8 mouse cellular contexts compared by ENCODE assay signal in genomic region chr19:24223851-24224251, GRCm38 (mm10). TPM values are rescaled to one million over a fixed set of nuclear protein-coding genes. Genes with fewer than 3 reads are reported as not detected.
DNase-seq lines count a peak whose midpoint lies in the region; ATAC-seq and TF ChIP-seq lines count a peak whose summit lies in the region.

No protein-coding gene starts in this region.

- H3K27me3 ChIP-seq in neural tube, embryonic 11.5 days (ENCODE audit: control insufficient read depth, insufficient read depth, low read length), result peaks cover 19% of the 10 kb centered on the region
- peaks cover 14% of the 10 kb centered on the region for H3K27me3 ChIP-seq in forebrain, embryonic 11.5 days (ENCODE audit: control insufficient read depth, insufficient read depth, low read length)
- H3K27me3 ChIP-seq in intestine, embryonic 16.5 days (replicated peaks; ENCODE audit: control insufficient read depth, insufficient read depth, low read length), result peaks cover 5% of the 10 kb centered on the region; the same call in 1 of the 2 replicates
- H3K27me3 ChIP-seq in liver, postnatal 0 days (ENCODE audit: insufficient read depth, low read length), result peaks cover 14% of the 10 kb centered on the region
- 0 out of 2 replicates have a peak, but pooled peaks cover 2% of the 10 kb centered on the region for H3K27me3 ChIP-seq in stomach, postnatal 0 days (ENCODE audit: control insufficient read depth, insufficient read depth, low read length)

- DNase-seq in neural tube, embryonic 11.5 days (ENCODE audit: low spot score), result no peak
- no peak for DNase-seq in neural tube, embryonic 10.5 days (ENCODE audit: extremely low spot score, low spot score)
- no peak for DNase-seq in forebrain, embryonic 11.5 days (ENCODE audit: low spot score)
- DNase-seq in liver, postnatal 0 days, result peak; percentile 15
- peak; percentile 65 for DNase-seq in stomach, postnatal 0 days (ENCODE audit: low spot score)
- DNase-seq in MN1 (ENCODE audit: low spot score), result no peak
- no peak for DNase-seq in spleen, adult 12 weeks (ENCODE audit: low spot score)

- H3K36me3 ChIP-seq in neural tube, embryonic 11.5 days (ENCODE audit: control insufficient read depth, insufficient read depth, low read length), result no peaks in the 10 kb centered on the region
- H3K36me3 ChIP-seq in forebrain, embryonic 11.5 days (ENCODE audit: control insufficient read depth, insufficient read depth, low read length), result no peaks in the 10 kb centered on the region
- no peaks in the 10 kb centered on the region for H3K36me3 ChIP-seq in intestine, embryonic 16.5 days (ENCODE audit: control insufficient read depth, insufficient read depth, low read length)
- H3K36me3 ChIP-seq in liver, postnatal 0 days (replicated peaks; ENCODE audit: insufficient read depth, low read length), result no peaks in the 10 kb centered on the region
- H3K36me3 ChIP-seq in stomach, postnatal 0 days (ENCODE audit: control insufficient read depth, insufficient read depth, low read length), result no peaks in the 10 kb centered on the region

- no peak for ATAC-seq in neural tube, embryonic 11.5 days (ENCODE audit: insufficient read depth, low FRiP score, low TSS enrichment)
- ATAC-seq in forebrain, embryonic 11.5 days (replicated peaks; ENCODE audit: low FRiP score), result no peak
- ATAC-seq in intestine, embryonic 16.5 days, result peak; percentile 58
- ATAC-seq in liver, postnatal 0 days, result no peak
- ATAC-seq in stomach, postnatal 0 days (ENCODE audit: low FRiP score, low TSS enrichment), result peak; percentile 48

- H3K9me3 ChIP-seq in neural tube, embryonic 11.5 days (ENCODE audit: control insufficient read depth, low read length), result no peaks in the 10 kb centered on the region
- no peaks in the 10 kb centered on the region for H3K9me3 ChIP-seq in forebrain, embryonic 11.5 days (ENCODE audit: control insufficient read depth, low read length)
- no peaks in the 10 kb centered on the region for H3K9me3 ChIP-seq in intestine, embryonic 16.5 days (ENCODE audit: control insufficient read depth, low read length)
- no peaks in the 10 kb centered on the region for H3K9me3 ChIP-seq in liver, postnatal 0 days (ENCODE audit: low read length)
- H3K9me3 ChIP-seq in stomach, postnatal 0 days (ENCODE audit: control insufficient read depth, low read length), result no peaks in the 10 kb centered on the region

- no peak for TF ChIP-seq EP300 in liver, postnatal 0 days (IDR thresholded peaks at IDR 0.05; ENCODE audit: low read depth)
- no peak for TF ChIP-seq EP300 in stomach, postnatal 0 days (optimal IDR thresholded peaks at IDR 0.05)

- peak overlapping the region; percentile 76 for H3K4me2 ChIP-seq in neural tube, embryonic 11.5 days (ENCODE audit: low read depth)
- H3K4me2 ChIP-seq in forebrain, embryonic 11.5 days (ENCODE audit: low read depth, low read length, severe bottlenecking), result peak overlapping the region; percentile 87; the same call in 1 of the 2 replicates
- peak overlapping the region; percentile 68 for H3K4me2 ChIP-seq in intestine, embryonic 16.5 days (ENCODE audit: low read depth, low read length)
- H3K4me2 ChIP-seq in liver, postnatal 0 days (ENCODE audit: low read depth, low read length), result peak overlapping the region; percentile 74
- peak overlapping the region; percentile 64 for H3K4me2 ChIP-seq in stomach, postnatal 0 days (replicated peaks; ENCODE audit: low read depth)

- no peak overlapping the region for H3K9ac ChIP-seq in neural tube, embryonic 11.5 days (ENCODE audit: low read length)
- H3K9ac ChIP-seq in forebrain, embryonic 11.5 days (ENCODE audit: low read length), result no peak overlapping the region
- peak overlapping the region; percentile 85 for H3K9ac ChIP-seq in intestine, embryonic 16.5 days (ENCODE audit: low read depth, low read length)
- peak overlapping the region; percentile 71 for H3K9ac ChIP-seq in liver, postnatal 0 days (replicated peaks)
- peak overlapping the region; percentile 78 for H3K9ac ChIP-seq in stomach, postnatal 0 days (ENCODE audit: low read length)

- WGBS in neural tube, embryonic 11.5 days, result 10% methylated on average over 11 of the region's 11 CpGs
- 7% methylated on average over 11 of the region's 11 CpGs for WGBS in forebrain, embryonic 11.5 days
- WGBS in intestine, embryonic 16.5 days, result 16% methylated on average over 11 of the region's 11 CpGs
- WGBS in liver, postnatal 0 days (ENCODE audit: insufficient replicate concordance), result 35% methylated on average over 11 of the region's 11 CpGs
- 22% methylated on average over 11 of the region's 11 CpGs for WGBS in stomach, postnatal 0 days

- H3K4me1 ChIP-seq in neural tube, embryonic 11.5 days (ENCODE audit: control insufficient read depth, insufficient read depth, low read length), result no peaks in the 10 kb centered on the region
- H3K4me1 ChIP-seq in forebrain, embryonic 11.5 days (replicated peaks; ENCODE audit: control insufficient read depth, insufficient read depth, low read length), result no peaks in the 10 kb centered on the region; the same call in 1 of the 2 replicates
- no peaks in the 10 kb centered on the region for H3K4me1 ChIP-seq in intestine, embryonic 16.5 days (ENCODE audit: control insufficient read depth, insufficient read depth, low read length)
- H3K4me1 ChIP-seq in liver, postnatal 0 days (ENCODE audit: insufficient read depth), result peaks cover 3% of the 10 kb centered on the region; the same call in 1 of the 2 replicates
- H3K4me1 ChIP-seq in stomach, postnatal 0 days (replicated peaks; ENCODE audit: control insufficient read depth, insufficient read depth), result no peaks in the 10 kb centered on the region

- H3K4me3 ChIP-seq in neural tube, embryonic 11.5 days (ENCODE audit: low read depth, low read length), result peak overlapping the region; percentile 42
- H3K4me3 ChIP-seq in forebrain, embryonic 11.5 days (ENCODE audit: low read depth, low read length), result peak overlapping the region; percentile 44; the same call in 1 of the 2 replicates
- H3K4me3 ChIP-seq in intestine, embryonic 16.5 days (ENCODE audit: low read length), result peak overlapping the region; percentile 72
- peak overlapping the region; percentile 64 for H3K4me3 ChIP-seq in liver, postnatal 0 days (ENCODE audit: low read depth, low read length)
- H3K4me3 ChIP-seq in stomach, postnatal 0 days (ENCODE audit: low read depth, low read length), result peak overlapping the region; percentile 59

- TF ChIP-seq CTCF in liver, postnatal 0 days (IDR thresholded peaks at IDR 0.05; ENCODE audit: low read depth), result no peak
- no peak for TF ChIP-seq CTCF in stomach, postnatal 0 days (IDR thresholded peaks at IDR 0.05; ENCODE audit: low read depth)

- no peak overlapping the region for H3K27ac ChIP-seq in neural tube, embryonic 11.5 days (ENCODE audit: low read depth, low read length)
- no peak overlapping the region for H3K27ac ChIP-seq in forebrain, embryonic 11.5 days (ENCODE audit: low read depth, low read length)
- H3K27ac ChIP-seq in intestine, embryonic 16.5 days (ENCODE audit: low read length), result peak overlapping the region; percentile 99
- H3K27ac ChIP-seq in liver, postnatal 0 days (ENCODE audit: low read depth), result peak overlapping the region; percentile 93
- peak overlapping the region; percentile 97 for H3K27ac ChIP-seq in stomach, postnatal 0 days (replicated peaks)

RNA-seq across cellular contexts. Expression of gene Tjp2, which starts 1.0 kb away (rescaled TPM):
- polyA plus RNA-seq in neural tube, embryonic 11.5 days (2014; fragmentation: Nextera tagmentation; extraction: Ambion mirVana), result 31.9 and 32.5 TPM in 2 replicates
- polyA plus RNA-seq in forebrain, embryonic 11.5 days (2014; fragmentation: Nextera tagmentation; extraction: Ambion mirVana), result 32.1 and 36.9 TPM in 2 replicates
- polyA plus RNA-seq in intestine, embryonic 16.5 days (2015; fragmentation: Nextera tagmentation; extraction: Ambion mirVana), result 33.0 and 40.2 TPM in 2 replicates
- 3.5 and 4.1 TPM in 2 replicates for polyA plus RNA-seq in liver, postnatal 0 days (2015; fragmentation: Nextera tagmentation; extraction: Ambion mirVana)
- 18.3 and 20.6 TPM in 2 replicates for polyA plus RNA-seq in stomach, postnatal 0 days (2015; fragmentation: Nextera tagmentation; extraction: Ambion mirVana)

RNA-seq across cellular contexts. Expression of gene Fxn, which starts 56.6 kb away (rescaled TPM):
- 47.6 and 49.1 TPM in 2 replicates for polyA plus RNA-seq in neural tube, embryonic 11.5 days (2014; fragmentation: Nextera tagmentation; extraction: Ambion mirVana)
- 53.3 and 56.8 TPM in 2 replicates for polyA plus RNA-seq in forebrain, embryonic 11.5 days (2014; fragmentation: Nextera tagmentation; extraction: Ambion mirVana)
- polyA plus RNA-seq in intestine, embryonic 16.5 days (2015; fragmentation: Nextera tagmentation; extraction: Ambion mirVana), result 34.1 and 37.6 TPM in 2 replicates
- 34.2 and 34.8 TPM in 2 replicates for polyA plus RNA-seq in liver, postnatal 0 days (2015; fragmentation: Nextera tagmentation; extraction: Ambion mirVana)
- 26.0 and 27.8 TPM in 2 replicates for polyA plus RNA-seq in stomach, postnatal 0 days (2015; fragmentation: Nextera tagmentation; extraction: Ambion mirVana)

Comparison
In these comparisons a context has a peak if more than half of its experiments do, and no peak if none do; other contexts are left out.
1. ATAC-seq: peak in intestine, embryonic 16.5 days (single experiment) and stomach, postnatal 0 days (single experiment); none in neural tube, embryonic 11.5 days (single experiment), forebrain, embryonic 11.5 days (single experiment) and liver, postnatal 0 days (single experiment).
2. DNase-seq: peak in liver, postnatal 0 days (single experiment) and stomach, postnatal 0 days (single experiment); none in neural tube, embryonic 11.5 days (single experiment), neural tube, embryonic 10.5 days (single experiment), forebrain, embryonic 11.5 days (single experiment), MN1 (single experiment) and spleen, adult 12 weeks (single experiment).
3. H3K27ac ChIP-seq: peak in intestine, embryonic 16.5 days (single experiment), liver, postnatal 0 days (single experiment) and stomach, postnatal 0 days (single experiment); none in neural tube, embryonic 11.5 days (single experiment) and forebrain, embryonic 11.5 days (single experiment).
4. H3K9ac ChIP-seq: peak in intestine, embryonic 16.5 days (single experiment), liver, postnatal 0 days (single experiment) and stomach, postnatal 0 days (single experiment); none in neural tube, embryonic 11.5 days (single experiment) and forebrain, embryonic 11.5 days (single experiment).
5. Peak in every context shown above with its lines, with median percentiles within 50 percentile points of each other: H3K4me2 ChIP-seq and H3K4me3 ChIP-seq.